Mouse (Mus musculus) olfactory bulb, adult 2 months (tissue): ENCODE data around the gene Uqcc2.

Experiments used
- CTCF ChIP-seq: fragments of 200-500 bp; IDR thresholded peaks from 2 replicates; pipeline ENCODE4 v1.5.1; 2012; ENCODE audit warnings: low read depth, mild to moderate bottlenecking, low read length, moderate library complexity; ENCODE audit not compliant: insufficient read depth
- POLR2A ChIP-seq: fragments of 200-500 bp; IDR thresholded peaks from 2 replicates; pipeline ENCODE4 v1.6.1; 2012; ENCODE audit warnings: mild to moderate bottlenecking, low read depth, low read length, moderate library complexity; ENCODE audit not compliant: insufficient read depth

- TF ChIP-seq CTCF = no peak
- no peak for TF ChIP-seq POLR2A
Measured at GRCm38 (mm10) chr17:27158439-27158838, 24.7 kb upstream of the Uqcc2 start.
